Mouse (Mus musculus) ES-Bruce4 (cell line): ENCODE measurements around the gene Rhobtb1.

Experiments
- CTCF ChIP-seq: IDR thresholded peaks from one replicate; pipeline ENCODE4 v1.8.1; 2011; ENCODE audit warnings: low read depth, low read length
- EP300 ChIP-seq: IDR thresholded peaks from 2 replicates; pipeline ENCODE4 v1.6.1; 2011; ENCODE audit warnings: low read depth, low read length; ENCODE audit not compliant: insufficient read depth
- POLR2A ChIP-seq: IDR thresholded peaks from one replicate; pipeline ENCODE4 v1.8.1; 2011; ENCODE audit warnings: low read length; ENCODE audit not compliant: insufficient read depth

- no peak for TF ChIP-seq POLR2A
- no peak for TF ChIP-seq CTCF
- no peak for TF ChIP-seq EP300
These were observed 12.0 kb downstream of the Rhobtb1 start for GRCm38 (mm10) chr10:69163216-69163615.
